Mouse (Mus musculus): ENCODE measurements around the gene Fam83e. TPM values are rescaled to one million over a fixed set of nuclear protein-coding genes. Genes with fewer than 3 reads are reported as not detected.

The Fam83e gene
- polyA plus RNA-seq (2015; fragmentation: Nextera tagmentation; extraction: Ambion mirVana): 0.23 and 0.28 TPM in 2 replicates

GRCm38 (mm10) chr7:45720413-45721233 lies at the start of gene Fam83e:
Gene Fam83e (plus strand): TSS chr7:45721212.
- Histone ChIP-seq H3K4me3 (replicated peaks; ENCODE audit: low read depth, low read length) (no peak within 1 kb of the TSS), H3K4me2 (ENCODE audit: low read length) (0 out of 2 replicates have a peak within 1 kb of the TSS, but pooled peaks have one; percentile 86), H3K4me1 (replicated peaks; ENCODE audit: insufficient read depth, low read length) (peaks cover 19% of the 10 kb centered on the region), H3K27ac (no peak within 1 kb of the TSS), H3K36me3 (ENCODE audit: insufficient read depth, low read length) (peaks cover 35% of the 10 kb centered on the region; the same call in 1 of the 2 replicates), H3K9ac (ENCODE audit: low read depth, low read length) (0 out of 2 replicates have a peak within 1 kb of the TSS, but pooled peaks have one; percentile 27), H3K27me3 (ENCODE audit: insufficient read depth, low read length) (no peaks in the 10 kb centered on the region), H3K9me3 (replicated peaks; ENCODE audit: low read length) (no peaks in the 10 kb centered on the region)
- 75% methylated on average over 14 of the region's 14 CpGs for WGBS
- ATAC-seq (replicated peaks; ENCODE audit: low FRiP score, low read depth): 0 out of 2 replicates have a peak, but pooled peaks have one; percentile 5
- no peak for DNase-seq (ENCODE audit: low spot score)
- TF ChIP-seq CTCF (IDR thresholded peaks at IDR 0.05; ENCODE audit: low read depth): peak; percentile 38; the same call in 1 of the 2 replicates

- WGBS: 79% methylated on average over 7 of the region's 7 CpGs
- Histone ChIP-seq H3K9me3 (replicated peaks; ENCODE audit: low read length) (no peaks in the 10 kb centered on the region), H3K4me3 (replicated peaks; ENCODE audit: low read depth, low read length) (no peak overlapping the region), H3K9ac (ENCODE audit: low read depth, low read length) (no peak overlapping the region), H3K4me1 (replicated peaks; ENCODE audit: insufficient read depth, low read length) (peaks cover 13% of the 10 kb centered on the region), H3K27ac (no peak overlapping the region), H3K27me3 (ENCODE audit: insufficient read depth, low read length) (no peaks in the 10 kb centered on the region), H3K36me3 (ENCODE audit: insufficient read depth, low read length) (no peaks in the 10 kb centered on the region), H3K4me2 (ENCODE audit: low read length) (no peak overlapping the region)
- no peak for TF ChIP-seq CTCF (IDR thresholded peaks at IDR 0.05; ENCODE audit: low read depth)
- ATAC-seq (replicated peaks; ENCODE audit: low FRiP score, low read depth) (no peak), DNase-seq (ENCODE audit: low spot score) (no peak)
Measured at GRCm38 (mm10) chr7:45677627-45678295, 43.3 kb upstream of the Fam83e start.

GRCm38 (mm10) chr7:45678513-45678912 lies 42.5 kb upstream of the Fam83e start:
- Histone ChIP-seq H3K9me3 (replicated peaks; ENCODE audit: low read length) (no peaks in the 10 kb centered on the region), H3K9ac (ENCODE audit: low read depth, low read length) (no peak overlapping the region), H3K4me2 (ENCODE audit: low read length) (no peak overlapping the region), H3K4me3 (replicated peaks; ENCODE audit: low read depth, low read length) (no peak overlapping the region), H3K27me3 (ENCODE audit: insufficient read depth, low read length) (no peaks in the 10 kb centered on the region), H3K27ac (no peak overlapping the region), H3K4me1 (replicated peaks; ENCODE audit: insufficient read depth, low read length) (peaks cover 13% of the 10 kb centered on the region), H3K36me3 (ENCODE audit: insufficient read depth, low read length) (no peaks in the 10 kb centered on the region)
- TF ChIP-seq CTCF (IDR thresholded peaks at IDR 0.05; ENCODE audit: low read depth): no peak
- ATAC-seq (replicated peaks; ENCODE audit: low FRiP score, low read depth) (no peak), DNase-seq (ENCODE audit: low spot score) (no peak)
- 91% methylated on average over 14 of the region's 14 CpGs for WGBS

- ATAC-seq (replicated peaks; ENCODE audit: low FRiP score, low read depth): peak; percentile 68
- Histone ChIP-seq H3K9me3 (replicated peaks; ENCODE audit: low read length) (no peaks in the 10 kb centered on the region), H3K27ac (peak overlapping the region; percentile 68), H3K27me3 (ENCODE audit: insufficient read depth, low read length) (no peaks in the 10 kb centered on the region), H3K9ac (ENCODE audit: low read depth, low read length) (no peak overlapping the region; the same call in 1 of the 2 replicates), H3K4me2 (ENCODE audit: low read length) (no peak overlapping the region), H3K36me3 (ENCODE audit: insufficient read depth, low read length) (no peaks in the 10 kb centered on the region), H3K4me1 (replicated peaks; ENCODE audit: insufficient read depth, low read length) (peaks cover 13% of the 10 kb centered on the region), H3K4me3 (replicated peaks; ENCODE audit: low read depth, low read length) (no peak overlapping the region)
- TF ChIP-seq CTCF (IDR thresholded peaks at IDR 0.05; ENCODE audit: low read depth): no peak
- 58% methylated on average over 14 of the region's 14 CpGs for WGBS
- DNase-seq (ENCODE audit: low spot score): peak; percentile 61
Measured at GRCm38 (mm10) chr7:45679966-45680621, 40.9 kb upstream of the Fam83e start.

- no peak for TF ChIP-seq CTCF (IDR thresholded peaks at IDR 0.05; ENCODE audit: low read depth)
- Histone ChIP-seq H3K4me3 (replicated peaks; ENCODE audit: low read depth, low read length) (no peak overlapping the region), H3K36me3 (ENCODE audit: insufficient read depth, low read length) (no peaks in the 10 kb centered on the region), H3K4me1 (replicated peaks; ENCODE audit: insufficient read depth, low read length) (peaks cover 13% of the 10 kb centered on the region), H3K27me3 (ENCODE audit: insufficient read depth, low read length) (no peaks in the 10 kb centered on the region), H3K9ac (ENCODE audit: low read depth, low read length) (no peak overlapping the region), H3K9me3 (replicated peaks; ENCODE audit: low read length) (no peaks in the 10 kb centered on the region), H3K27ac (no peak overlapping the region), H3K4me2 (ENCODE audit: low read length) (no peak overlapping the region)
- ATAC-seq (replicated peaks; ENCODE audit: low FRiP score, low read depth): no peak
- DNase-seq (ENCODE audit: low spot score): no peak
- WGBS: 82% methylated on average over 8 of the region's 8 CpGs
Measured at GRCm38 (mm10) chr7:45681046-45681736, 39.8 kb upstream of the Fam83e start.

All from kidney, postnatal 0 days (tissue).